Mouse (Mus musculus) liver, embryonic 12.5 days (tissue): ENCODE measurements around the gene Uba7. TPM values are rescaled to one million over a fixed set of nuclear protein-coding genes. Genes with fewer than 3 reads are reported as not detected.

Experiments
- polyA plus RNA-seq: library from polyadenylated mRNA; unstranded; fragments of >200 nt; fragmentation: Nextera tagmentation; extraction: Ambion mirVana; gene quantifications from 2 replicates; pipeline ENCODE4 v1.2.1, GENCODE M21; 2016

Uba7 gene
- polyA plus RNA-seq, 1 experiment from 2014 or later, result 63.1 TPM

Other genes starting within 250 kb of the Uba7 start
- gene Rbm5, start 204.5 kb upstream of the Uba7 start, polyA plus RNA-seq, result 84.3 and 88.6 TPM in 2 replicates
- 45.7 and 49.2 TPM in 2 replicates for gene Rbm6, start 102.3 kb upstream of the Uba7 start, polyA plus RNA-seq
- 5.7 and 7.4 TPM in 2 replicates for gene Mon1a, start 87.4 kb upstream of the Uba7 start, polyA plus RNA-seq
- gene Mst1r, start 68.6 kb upstream of the Uba7 start, polyA plus RNA-seq, result 0.57 and 0.92 TPM in 2 replicates
- gene Actl11, start 47.0 kb upstream of the Uba7 start, polyA plus RNA-seq, result not detected in 2 replicates
- gene Camkv, start 39.8 kb upstream of the Uba7 start, polyA plus RNA-seq, result 0.53 and 0.54 TPM in 2 replicates
- gene Traip, start 25.4 kb upstream of the Uba7 start, polyA plus RNA-seq, result 20.9 and 22.2 TPM in 2 replicates
- gene Gm20661, start 7.6 kb downstream of the Uba7 start, polyA plus RNA-seq, result 1.2 and 1.4 TPM in 2 replicates
- 64.3 and 68.7 TPM in 2 replicates for gene Inka1, start 10.4 kb downstream of the Uba7 start, polyA plus RNA-seq
- gene Cdhr4, start 17.0 kb downstream of the Uba7 start, polyA plus RNA-seq, result 2.6 and 3.7 TPM in 2 replicates
- gene Gm20662, start 20.8 kb downstream of the Uba7 start, polyA plus RNA-seq, result 0.69 and 0.75 TPM in 2 replicates
- gene Ip6k1, start 27.0 kb downstream of the Uba7 start, polyA plus RNA-seq, result 43.7 and 47.7 TPM in 2 replicates
- gene Gmppb, start 73.7 kb downstream of the Uba7 start, polyA plus RNA-seq, result 22.1 and 22.6 TPM in 2 replicates
- 2.2 and 2.5 TPM in 2 replicates for gene Amigo3, start 77.7 kb downstream of the Uba7 start, polyA plus RNA-seq
- 14.5 and 15.7 TPM in 2 replicates for gene Mst1, start 104.9 kb downstream of the Uba7 start, polyA plus RNA-seq
- 96.6 and 101 TPM in 2 replicates for gene Rnf123, start 107.8 kb downstream of the Uba7 start, polyA plus RNA-seq
- gene Apeh, start 119.1 kb downstream of the Uba7 start, polyA plus RNA-seq, result 199 and 215 TPM in 2 replicates
- gene Bsn, start 214.9 kb downstream of the Uba7 start, polyA plus RNA-seq, result 2.8 and 3.0 TPM in 2 replicates